16 mouse cellular contexts compared by ENCODE assay signal in genomic region chr6:148110996-148111633, GRCm38 (mm10).
"Had no signal": no experiment of that assay in that cellular context is flagged by ENCODE, and none has a peak within 500 bp of the region (broad histone marks: within the 10 kb centered on the region; RNA-seq: fewer than 3 reads in every experiment).

No protein-coding gene starts in this region.

- H3K36me3 ChIP-seq: limb, embryonic 15.5 days; liver, embryonic 15.5 days; midbrain, embryonic 15.5 days; neural tube, embryonic 13.5 days had no signal

- H3K4me2 ChIP-seq: limb, embryonic 15.5 days; liver, embryonic 15.5 days; lung, embryonic 14.5 days; midbrain, embryonic 11.5 days; midbrain, embryonic 15.5 days; neural tube, embryonic 13.5 days had no signal

- H3K27me3 ChIP-seq: limb, embryonic 15.5 days; liver, embryonic 15.5 days; midbrain, embryonic 15.5 days; neural tube, embryonic 13.5 days had no signal

- H3K4me1 ChIP-seq: limb, embryonic 15.5 days; midbrain, embryonic 15.5 days; neural tube, embryonic 13.5 days had no signal

- H3K9me3 ChIP-seq: limb, embryonic 15.5 days; liver, embryonic 15.5 days; midbrain, embryonic 15.5 days; neural tube, embryonic 13.5 days had no signal

- H3K27ac ChIP-seq: limb, embryonic 15.5 days; liver, embryonic 15.5 days; midbrain, embryonic 15.5 days; neural tube, embryonic 13.5 days had no signal

- H3K9ac ChIP-seq: limb, embryonic 15.5 days; liver, embryonic 15.5 days; lung, embryonic 14.5 days; midbrain, embryonic 15.5 days; neural tube, embryonic 13.5 days had no signal

- DNase-seq: kidney, adult 8-10 months; kidney, postnatal 25 days; layer of hippocampus, adult 9-11 months; layer of hippocampus, postnatal 36 days; lung, embryonic 14.5 days; lung, postnatal 14 days; retina, postnatal 1 day; right cerebral cortex, postnatal 4 days; spleen, adult 18-20 months; thymus, adult 18-20 months; thymus, postnatal 14 days had no signal

- H3K4me3 ChIP-seq: limb, embryonic 15.5 days; liver, embryonic 15.5 days; midbrain, embryonic 15.5 days; neural tube, embryonic 13.5 days had no signal
